Mouse (Mus musculus) ovary, postnatal 36 days (tissue): ENCODE results near the gene Msn.
"Not testable (repeated sequence)": the region's sequence is repeated elsewhere in the genome, so short reads cannot be mapped to it uniquely, and the experiment has no call there.

ENCODE experiments used
- DNase-seq: peaks from one replicate; pipeline ENCODE4 v3.0.0; 2022; ENCODE audit warnings: low spot score, mixed read lengths

The Msn gene

DNA sequence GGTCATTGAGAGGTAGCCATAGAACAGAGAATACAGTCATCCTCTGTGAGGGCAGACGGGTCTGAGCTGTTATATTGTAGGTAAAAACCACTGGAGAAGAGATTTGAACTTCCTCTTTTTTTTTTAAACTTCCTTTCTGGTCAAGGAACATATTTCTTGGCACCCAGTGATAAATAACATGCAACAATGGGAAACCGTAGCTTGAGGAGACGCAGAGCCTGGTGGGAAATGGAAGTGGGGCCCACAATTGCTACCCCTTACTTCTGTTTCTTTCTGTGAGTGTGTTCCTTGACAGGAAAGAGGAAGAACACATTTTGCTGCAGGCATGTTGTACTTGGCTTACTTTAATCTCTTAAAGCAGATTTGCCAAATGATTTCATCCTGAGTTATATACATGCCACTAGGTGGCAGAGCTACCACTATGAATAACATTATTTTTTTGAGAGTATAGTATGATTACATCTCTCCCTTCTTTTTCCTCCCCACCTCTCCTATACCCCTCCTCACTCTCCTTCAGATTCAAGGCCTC, 49.2 kb downstream of the Msn start:
- no peak for DNase-seq

DNA sequence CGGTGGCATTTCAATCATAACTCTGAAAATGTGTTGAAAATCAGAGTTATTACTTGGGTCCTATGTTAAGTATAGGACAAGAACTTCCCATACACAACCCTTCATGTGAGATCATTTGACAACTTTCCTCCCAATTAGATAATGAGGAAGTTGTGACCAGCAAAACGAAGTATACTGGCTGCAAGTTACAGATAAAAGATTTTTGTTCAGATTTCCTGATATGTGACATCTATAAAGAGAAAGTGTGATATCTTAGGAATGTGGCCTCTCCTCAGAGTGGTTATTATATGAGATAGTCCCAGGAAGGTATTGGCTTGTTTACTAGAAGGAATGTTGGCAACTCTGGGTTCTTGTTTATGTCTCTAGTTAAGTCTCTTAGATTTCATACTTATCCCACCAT, 52.4 kb downstream of the Msn start:
- no peak for DNase-seq

DNA sequence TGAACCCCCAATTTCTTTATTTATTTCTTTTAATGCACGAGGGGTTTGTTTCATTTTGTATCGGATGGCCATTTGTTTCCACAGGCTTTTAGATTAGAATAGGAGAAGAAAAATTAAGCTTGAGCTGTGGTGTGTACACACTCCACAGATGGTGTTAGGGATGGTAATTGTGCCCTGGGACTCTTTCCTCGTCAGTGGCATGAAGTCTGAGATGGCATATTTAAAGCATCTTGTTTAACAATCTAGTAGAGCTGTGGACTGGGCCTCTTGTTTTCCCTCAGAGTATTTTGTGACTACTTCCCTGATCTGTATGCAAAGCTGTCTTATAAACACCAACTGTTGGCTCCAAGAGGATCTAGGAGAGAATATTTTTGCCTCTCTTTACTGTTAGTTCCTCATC, 57.5 kb downstream of the Msn start:
- no peak for DNase-seq

DNA sequence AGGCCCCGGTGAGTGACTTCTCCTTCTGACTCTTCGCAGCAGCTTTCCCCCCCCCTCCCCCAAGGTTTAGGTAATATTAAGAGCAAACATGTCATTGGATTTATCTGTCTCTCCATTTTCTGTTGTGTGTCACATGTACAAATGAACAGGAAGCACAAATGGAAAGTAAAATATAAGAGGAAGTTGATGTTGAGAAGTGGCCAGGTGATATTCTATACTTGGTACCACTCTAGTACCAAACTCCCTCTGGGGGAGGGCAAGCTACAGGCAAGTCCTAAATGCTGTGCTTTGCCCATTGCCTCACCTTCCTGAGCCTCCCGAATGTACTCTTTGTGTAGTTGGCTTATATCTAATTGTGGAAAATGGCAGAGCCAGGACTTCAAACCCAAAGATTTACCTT, 62.1 kb downstream of the Msn start:
- no peak for DNase-seq

DNA sequence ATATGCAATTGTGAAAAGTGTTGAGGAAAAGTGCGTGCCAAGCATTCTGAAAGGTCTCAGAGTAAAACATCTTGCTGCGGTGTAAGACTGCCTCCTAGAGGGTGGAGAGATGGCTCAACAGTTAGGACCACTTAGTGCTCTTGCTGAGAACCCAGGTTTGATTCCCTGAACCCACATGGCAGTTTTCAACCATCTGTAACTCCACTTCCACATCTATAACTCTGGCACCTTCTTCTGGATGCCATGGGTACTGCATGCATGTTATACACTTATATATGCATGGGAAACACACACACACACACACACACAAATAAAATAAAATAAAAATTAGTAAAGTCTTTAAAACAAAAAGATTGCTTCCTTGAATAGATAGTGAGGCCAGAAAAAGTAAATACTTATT, 66.7 kb downstream of the Msn start:
- no peak for DNase-seq

DNA sequence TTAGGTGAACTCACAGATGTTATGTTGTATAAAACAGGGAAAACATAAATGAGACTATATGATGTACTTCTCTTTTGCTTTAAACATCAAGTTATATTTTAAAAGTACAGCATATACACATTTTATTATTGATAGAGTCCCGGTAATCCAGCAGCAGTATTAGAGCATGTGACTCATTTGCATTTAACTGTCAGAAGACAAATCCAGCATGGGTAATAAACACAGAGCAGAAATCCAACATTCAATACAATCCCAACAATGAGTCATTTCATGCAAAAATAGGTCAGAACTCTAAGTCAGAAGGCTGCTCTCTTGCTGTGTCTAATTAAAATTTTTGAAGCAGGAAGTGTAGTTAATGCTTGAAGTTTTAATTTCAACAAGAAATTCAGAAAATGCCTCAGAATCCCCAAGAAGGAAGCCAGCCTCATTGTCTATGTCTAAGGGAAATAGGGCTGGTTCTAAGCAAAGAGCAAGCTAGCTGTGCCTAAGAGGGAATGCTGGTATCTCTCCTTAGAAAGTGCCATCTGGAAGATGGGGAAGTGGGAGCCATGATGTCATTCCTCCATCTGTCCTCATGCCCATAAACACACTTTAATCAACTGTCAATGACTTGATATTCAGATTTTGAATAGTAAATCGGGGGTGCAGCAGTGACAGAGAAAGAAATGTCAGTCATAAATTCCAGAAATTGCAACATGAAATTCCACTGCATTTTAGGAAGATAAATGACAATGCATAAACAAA, 76.0 kb downstream of the Msn start:
- DNase-seq: no peak

DNA sequence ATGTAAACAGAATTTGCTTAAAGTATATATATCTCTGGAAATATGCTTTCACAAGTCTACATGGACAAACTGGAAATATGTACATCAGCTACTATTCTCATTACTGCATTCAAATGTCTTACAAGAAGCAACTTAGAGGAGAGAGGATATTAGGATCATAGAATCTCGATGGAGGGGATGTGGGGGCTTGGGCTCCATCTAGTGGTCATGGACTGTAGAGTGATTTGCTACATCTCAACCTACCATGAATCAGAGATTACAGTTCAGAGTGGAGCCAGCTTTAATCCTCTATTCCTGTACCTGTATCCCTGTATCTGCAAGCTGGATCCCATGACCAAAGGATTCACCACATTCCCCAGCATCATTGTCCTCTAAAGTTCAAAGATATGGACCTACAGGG, 82.6 kb downstream of the Msn start:
- no peak for DNase-seq

DNA sequence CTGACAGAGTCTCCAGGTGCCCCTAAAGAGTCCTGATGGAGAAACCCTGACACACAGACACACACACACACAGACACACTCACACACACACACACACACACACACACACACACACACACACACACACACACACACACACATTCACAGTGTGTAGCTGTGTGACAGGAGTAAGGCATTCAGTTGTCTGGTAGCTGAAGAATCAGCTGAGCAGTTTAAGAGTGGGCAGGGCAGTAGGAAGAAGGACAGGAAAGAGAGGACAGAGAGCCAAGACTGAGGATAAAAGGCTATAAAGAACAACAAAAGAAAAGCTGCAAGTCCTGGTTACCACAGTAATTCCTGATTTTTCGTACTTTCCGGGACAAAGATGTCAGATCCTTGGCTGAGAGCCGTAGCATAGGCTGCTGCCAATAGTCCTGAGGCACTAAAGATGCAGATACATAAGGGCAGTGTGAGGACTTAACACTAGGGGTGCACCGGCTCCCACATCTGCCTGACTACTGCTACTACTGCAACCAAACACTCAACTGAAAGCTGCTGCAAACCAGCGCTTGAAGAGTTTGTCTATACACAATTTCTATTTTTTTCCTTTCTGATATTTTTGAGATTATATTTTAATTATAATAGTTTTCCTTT, 88.4 kb downstream of the Msn start:
- DNase-seq: no peak

DNA sequence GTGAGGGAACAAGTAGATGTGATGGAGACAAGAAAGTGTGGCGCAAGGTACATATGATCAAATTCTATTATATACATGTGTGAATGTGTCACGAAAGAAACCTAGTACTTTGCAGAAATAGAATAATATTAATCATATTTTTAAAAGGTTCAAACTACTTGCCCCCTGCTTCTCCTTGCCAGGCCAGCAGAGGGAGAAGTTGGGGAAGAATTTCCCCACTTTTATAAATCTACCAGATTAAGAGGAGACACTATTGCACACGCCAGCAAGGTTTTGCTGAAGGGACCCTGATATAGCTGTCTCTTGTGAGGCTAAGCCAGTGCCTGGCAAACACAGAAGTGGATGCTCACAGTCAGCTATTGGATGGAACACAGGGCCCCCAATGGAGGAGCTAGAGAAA, 109.3 kb downstream of the Msn start:
- not testable (repeated sequence) for DNase-seq

DNA sequence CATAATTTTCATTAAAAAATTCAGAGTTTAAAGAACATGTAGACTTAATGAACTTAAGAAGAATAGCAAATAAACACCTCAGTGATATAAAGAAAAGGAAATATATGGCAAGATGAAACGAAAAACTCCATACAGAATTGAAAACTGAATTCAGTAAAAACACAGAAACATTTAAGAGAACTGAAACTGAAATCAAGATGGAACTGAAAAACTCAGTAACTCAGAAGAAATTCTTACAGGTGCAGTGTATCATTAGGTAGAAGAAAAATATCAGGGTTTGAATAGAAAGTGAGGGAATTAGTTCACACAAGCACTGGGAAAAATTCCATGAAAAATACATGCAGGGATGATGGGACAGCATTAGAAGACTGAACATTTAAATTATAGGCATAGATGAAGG, 111.0 kb downstream of the Msn start:
- no peak for DNase-seq

DNA sequence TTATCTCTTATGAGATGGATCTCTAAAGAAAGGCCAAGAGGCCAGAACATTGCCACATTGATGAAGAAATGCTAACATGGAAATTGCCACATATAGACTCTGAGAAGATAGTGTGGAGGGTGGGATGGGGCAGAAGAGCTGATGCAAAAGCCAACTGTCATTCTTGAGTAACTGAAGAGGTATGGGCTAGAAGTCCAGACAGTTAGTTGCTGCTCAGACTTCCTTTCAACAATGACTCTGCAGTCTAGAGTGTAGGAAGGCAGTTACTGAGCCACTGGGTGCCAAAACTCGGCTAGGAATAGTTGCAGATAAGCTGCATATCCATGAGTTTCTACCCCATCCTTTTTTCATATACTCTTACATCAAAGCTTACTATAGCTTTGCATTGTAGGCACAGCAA, 122.2 kb downstream of the Msn start:
- no peak for DNase-seq
